Mouse (Mus musculus): ENCODE results near the gene Prpf40b.

DNA sequence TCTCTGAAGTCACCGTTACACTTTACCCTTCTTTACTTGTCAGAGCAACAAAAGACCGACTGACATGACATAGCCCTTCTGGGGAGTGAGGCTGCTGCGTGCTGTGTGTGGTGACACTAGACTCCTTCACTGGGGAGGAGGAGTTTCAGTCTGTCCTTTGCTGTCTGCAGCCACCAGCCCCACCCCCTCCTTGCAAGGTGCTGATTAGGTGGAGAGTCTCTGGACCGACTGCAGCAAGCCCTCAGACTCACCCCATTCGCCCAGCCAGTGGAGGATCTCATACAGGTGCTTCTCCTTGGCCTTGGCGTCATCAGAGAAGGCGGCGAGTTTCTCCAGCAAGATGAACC is 9.7 kb upstream of the Prpf40b start:
- no peak for TF ChIP-seq CTCF (IDR thresholded peaks at IDR 0.05; ENCODE audit: borderline replicate concordance, control insufficient read depth, extremely low read depth, insufficient read depth, low read length, poor library complexity)
- TF ChIP-seq POLR2A (IDR thresholded peaks at IDR 0.05; ENCODE audit: control insufficient read depth, extremely low read depth, insufficient read depth, low read length, poor library complexity): no peak

Measured in thymus, adult 2 months (tissue).